Mouse (Mus musculus) gastrocnemius, postnatal 25 days (tissue): ENCODE measurements around the gene Celf3. TPM values are rescaled to one million over a fixed set of nuclear protein-coding genes. Genes with fewer than 3 reads are reported as not detected.

Experiments
- DNase-seq: peaks from one replicate; pipeline ENCODE4 v3.0.0; 2022
- long read RNA-seq, 2 experiments: library from polyadenylated mRNA; stranded (forward); transcript quantifications; one replicate each; pipeline ENCODE4 v2.0.0; 2021
- total RNA-seq, 2 experiments: library from RNA; stranded (reverse); gene quantifications; 1 replicate in 1 of 2; 2 replicates in 1 of 2; pipeline ENCODE4 v1.2.3; 2021

Celf3 gene
- not detected for total RNA-seq
- long read RNA-seq, experiment 1, result 0 reads
- long read RNA-seq, experiment 2, result 0 reads

DNA sequence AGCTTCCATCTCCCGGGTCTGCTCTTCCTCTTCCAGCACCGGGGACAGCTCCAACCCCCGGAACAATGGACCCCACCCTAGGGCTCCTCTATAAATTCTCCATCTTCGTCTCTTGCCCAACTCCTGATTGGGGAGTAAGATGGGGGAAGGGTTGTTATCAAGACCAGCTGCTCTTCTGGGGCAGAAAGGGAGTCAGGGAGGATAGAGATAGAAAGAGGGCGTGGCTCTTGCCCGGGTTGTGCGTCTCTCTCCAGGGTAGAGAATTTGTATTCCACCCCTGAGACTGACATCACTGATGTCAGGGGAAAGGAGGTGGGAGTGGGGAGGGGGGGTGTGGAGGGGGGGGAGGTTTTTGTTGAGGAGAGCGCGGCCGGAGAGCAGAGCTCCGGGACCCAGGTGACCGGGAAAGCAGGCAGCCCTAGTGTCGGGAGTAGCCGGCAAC, at the start of gene Celf3:
Gene Celf3 (plus strand): TSS at position 315 of the 442 bp plus-strand sequence.
- DNase-seq, result no peak

- DNase-seq, result no peak
These were observed 47.1 kb upstream of the Celf3 start for GRCm38 (mm10) chr3:94430980-94431379.

GRCm38 (mm10) chr3:94434305-94434704, 43.8 kb upstream of the Celf3 start:
- no peak for DNase-seq

DNA sequence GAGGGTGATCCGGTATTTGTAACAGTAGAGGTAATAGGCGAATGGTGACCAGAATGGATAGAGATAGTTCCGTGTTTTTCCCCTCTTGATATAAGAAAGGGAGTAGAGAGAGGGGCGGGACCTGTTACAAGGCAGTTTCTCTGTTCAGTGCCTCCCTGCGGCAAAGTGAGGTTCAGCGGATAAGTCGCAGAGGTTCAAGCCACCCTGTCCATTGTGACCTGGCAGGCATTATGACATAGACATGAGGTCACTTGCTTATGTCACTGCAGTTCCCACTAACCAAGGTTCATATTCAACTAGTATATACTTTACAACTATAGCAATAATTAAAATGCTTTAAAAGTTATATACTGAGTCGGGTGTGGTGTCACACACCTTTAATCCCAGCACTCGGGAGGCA, 41.7 kb upstream of the Celf3 start:
- no peak for DNase-seq

DNA sequence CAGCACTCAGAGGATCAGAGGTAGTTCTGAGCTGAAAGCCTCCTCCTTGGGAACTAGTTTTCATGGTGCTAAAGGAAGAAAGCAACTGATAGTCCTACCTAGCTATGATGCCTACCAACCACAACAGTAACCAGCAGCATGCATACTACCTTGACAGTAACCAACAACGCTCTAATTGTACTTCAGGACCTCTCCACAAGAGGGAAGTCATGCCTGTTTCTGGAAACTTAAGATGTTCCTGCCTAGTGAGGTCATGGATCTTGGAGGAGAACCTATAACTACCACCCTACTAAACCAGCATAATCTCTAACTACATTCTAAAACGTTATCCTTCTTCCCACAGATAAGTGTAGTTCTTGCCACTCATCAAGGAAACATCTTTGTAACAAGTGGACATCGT, 36.9 kb upstream of the Celf3 start:
- DNase-seq, result no peak

GRCm38 (mm10) chr3:94442951-94443596, 35.0 kb upstream of the Celf3 start, which contains the start of gene Mrpl9:
Gene Mrpl9, plus strand, starts transcription at chr3:94443318.
- DNase-seq, result peak; percentile 91

- DNase-seq, result no peak
These were observed 34.5 kb upstream of the Celf3 start, which contains the start of gene Oaz3 for GRCm38 (mm10) chr3:94443597-94443964. Gene Oaz3, minus strand, starts transcription at chr3:94443915.

DNA sequence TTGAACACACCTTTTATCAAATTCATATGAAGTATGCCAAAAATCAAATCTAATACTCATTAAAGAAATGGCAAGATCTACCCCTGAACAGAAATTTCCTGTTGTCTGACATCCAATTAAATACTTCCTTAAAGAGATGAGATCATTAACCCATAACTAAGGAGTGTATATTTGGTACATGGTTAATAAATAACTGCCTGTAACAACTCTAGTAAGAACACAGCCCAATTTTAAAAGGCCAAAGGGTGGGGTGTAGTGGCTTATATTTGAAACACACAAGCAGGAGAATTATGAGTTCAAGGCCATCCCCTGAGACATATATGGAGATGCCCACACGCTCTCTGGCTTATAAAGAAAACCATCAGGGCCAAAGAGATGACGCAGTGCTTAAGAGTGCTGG, 28.7 kb upstream of the Celf3 start:
- no peak for DNase-seq

DNA sequence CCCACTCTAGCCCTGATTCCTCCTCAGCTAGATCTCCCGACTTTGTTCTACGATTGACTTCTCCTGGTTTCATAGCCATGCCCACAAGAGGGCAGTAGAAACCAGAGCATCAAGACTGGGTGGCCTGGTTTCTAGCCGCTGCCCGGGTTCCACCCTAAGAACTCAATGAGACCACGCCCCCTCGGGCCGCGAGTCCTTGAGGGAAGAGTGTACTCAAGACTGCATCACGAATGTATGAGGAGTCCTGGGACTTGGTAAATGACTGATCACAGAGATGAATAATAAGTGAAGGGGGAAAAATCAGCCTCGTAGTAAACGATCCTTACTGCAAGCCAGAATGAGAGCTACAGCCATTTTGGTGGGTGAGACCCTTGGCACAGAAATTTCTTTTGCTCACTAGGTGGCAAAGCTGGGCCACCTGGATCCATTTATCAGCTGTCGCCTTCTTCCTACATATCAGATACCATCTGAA, 21.5 kb upstream of the Celf3 start:
- peak; percentile 56 for DNase-seq

GRCm38 (mm10) chr3:94457055-94457454, 21.0 kb upstream of the Celf3 start:
- DNase-seq, result no peak

DNA sequence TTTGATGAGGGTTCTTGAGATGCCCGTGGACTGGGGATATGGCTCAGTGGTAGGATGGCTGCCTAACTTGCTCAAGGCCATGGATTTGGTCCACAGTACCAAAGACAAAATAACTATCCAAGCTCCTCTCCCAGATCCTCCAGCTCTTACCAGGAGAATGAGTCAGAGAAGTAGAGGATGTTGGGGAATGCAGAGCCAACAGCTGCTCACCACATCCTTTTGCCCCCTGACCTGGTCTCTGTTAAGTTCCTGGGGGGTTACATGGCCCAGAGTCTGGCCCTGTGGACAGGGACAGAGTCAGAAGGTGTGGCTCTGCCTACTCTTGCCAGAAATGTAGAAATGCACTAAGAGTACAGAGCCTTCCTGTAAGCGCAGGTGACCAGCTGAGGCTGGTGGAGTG, 18.3 kb upstream of the Celf3 start:
- no peak for DNase-seq

DNA sequence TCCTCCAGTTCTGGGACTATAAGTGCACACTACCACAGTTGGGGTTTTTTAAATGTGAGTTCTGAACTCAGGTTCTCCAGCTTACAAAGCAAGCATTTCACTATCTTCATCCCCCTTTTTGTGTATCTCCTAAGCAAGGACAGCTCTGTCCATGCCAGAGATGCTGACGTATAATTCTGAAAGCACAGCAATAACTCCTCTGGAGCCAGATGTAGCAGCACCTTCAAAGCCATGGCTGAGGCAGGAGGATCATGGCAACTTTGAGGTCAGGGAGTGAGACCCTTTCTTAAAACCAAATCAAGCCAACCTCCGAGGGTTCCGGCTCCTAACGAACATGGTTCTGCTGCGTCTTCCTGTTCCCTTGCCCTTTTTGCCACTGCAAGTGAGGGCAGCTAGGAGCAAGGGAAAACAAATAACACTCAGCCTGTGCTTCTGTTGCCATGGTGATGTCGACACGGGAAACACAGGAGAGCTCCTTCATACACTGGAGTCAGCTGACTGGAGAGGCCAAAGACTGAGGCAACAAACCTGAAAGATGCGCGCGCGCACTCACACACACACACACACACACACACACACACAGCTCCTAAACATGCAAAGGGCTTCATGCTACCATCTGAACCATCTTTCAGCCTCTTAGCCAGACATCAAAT, 14.0 kb upstream of the Celf3 start:
- DNase-seq, result no peak

- DNase-seq, result no peak
These were observed 12.3 kb upstream of the Celf3 start for GRCm38 (mm10) chr3:94465632-94466430.

DNA sequence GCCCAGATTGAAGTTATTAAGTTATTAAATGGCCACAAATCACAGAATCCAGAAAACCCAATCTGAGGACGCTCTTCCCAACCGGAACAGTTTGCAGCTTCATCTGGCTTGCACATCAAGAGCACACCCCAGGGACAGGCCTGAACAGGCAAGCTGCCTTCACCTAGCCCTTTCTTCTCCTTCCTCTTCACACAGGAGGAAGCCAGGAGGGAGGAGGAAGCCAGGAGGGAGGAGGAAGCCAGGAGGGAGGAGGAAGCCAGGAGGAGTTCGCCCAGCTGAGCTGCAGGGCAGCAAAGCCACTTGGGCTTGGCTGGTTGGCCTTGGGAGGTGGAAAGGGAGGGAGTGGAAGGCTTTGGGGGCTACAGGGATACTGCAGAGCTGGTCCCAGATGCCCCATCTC, 9.2 kb upstream of the Celf3 start:
- no peak for DNase-seq

DNA sequence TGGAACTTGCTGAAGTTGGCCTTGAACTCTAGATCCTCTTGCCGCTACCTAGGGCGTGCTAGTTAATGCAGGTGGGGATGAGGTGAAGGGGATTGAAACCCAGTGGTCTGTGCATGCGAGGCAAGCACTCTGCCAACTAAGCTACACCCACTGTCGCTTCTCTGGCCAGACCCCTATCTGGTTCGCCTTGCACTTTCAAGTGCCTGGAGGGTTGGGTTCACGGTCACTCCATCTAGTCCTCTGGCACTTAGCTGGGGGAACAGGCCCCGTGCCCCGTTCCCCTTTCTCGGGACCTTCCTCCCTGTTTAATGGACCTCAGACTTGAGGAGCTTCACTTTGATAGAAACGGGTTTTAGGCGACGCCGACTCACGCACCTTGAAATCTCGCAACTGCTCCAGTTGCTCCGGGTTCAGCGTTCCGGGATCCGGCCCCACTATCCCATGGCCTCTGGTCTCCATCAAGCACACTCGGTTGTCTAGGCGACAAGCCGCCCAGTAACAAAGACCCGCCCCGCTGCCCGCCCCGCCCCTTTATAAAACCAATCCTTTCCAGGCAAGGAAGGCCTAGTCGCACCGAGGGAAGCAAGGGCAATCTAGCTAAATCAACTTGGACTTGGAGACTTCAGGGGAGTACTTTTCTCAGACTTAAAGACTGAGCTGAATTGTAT, 5.5 kb upstream of the Celf3 start:
- peak; percentile 40 for DNase-seq

DNA sequence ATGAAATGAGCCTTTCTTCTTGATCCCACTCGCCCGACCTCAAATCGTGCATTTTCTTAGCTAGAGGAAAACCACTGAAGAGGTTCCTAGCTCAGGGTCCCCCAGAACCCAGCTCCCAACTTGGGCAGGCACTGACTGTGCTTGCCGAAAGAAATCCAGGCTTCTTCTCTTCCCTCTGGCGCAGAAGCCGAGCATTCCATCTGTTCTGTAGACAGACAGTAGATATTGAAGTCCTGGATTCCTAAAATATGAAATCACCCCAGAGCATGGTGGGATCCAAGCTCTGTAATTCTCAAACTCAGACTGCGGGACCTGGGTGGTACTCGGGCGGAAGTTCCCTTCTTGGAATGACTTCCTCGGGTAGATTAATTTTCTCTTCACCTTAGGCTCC, 5.0 kb upstream of the Celf3 start:
- DNase-seq, result no peak

GRCm38 (mm10) chr3:94473567-94474232, 4.4 kb upstream of the Celf3 start:
- peak; percentile 25 for DNase-seq

- no peak for DNase-seq
These were observed 1.6 kb upstream of the Celf3 start for GRCm38 (mm10) chr3:94476301-94477035.

DNA sequence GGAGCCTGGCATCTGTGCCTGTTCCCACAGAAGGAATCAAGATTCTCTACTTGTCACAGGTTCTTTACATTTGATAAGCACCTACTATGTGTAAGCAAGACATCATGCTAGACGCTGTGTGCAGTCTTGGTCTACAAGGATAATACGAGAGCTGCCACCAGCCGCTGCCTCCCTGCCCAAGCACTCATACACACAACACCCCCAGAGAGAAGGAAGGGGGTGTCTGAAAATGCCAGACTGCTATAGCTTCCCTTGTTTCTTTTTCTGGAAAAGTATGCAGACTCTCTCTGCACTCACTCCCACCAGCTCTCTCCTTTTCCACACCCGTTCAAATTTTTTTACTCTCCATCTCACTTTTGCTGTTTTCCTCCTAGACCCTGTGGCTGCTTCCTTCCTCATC, 651 bp upstream of the Celf3 start:
- DNase-seq, result no peak

- no peak for DNase-seq
These were observed 585 bp downstream of the Celf3 start for GRCm38 (mm10) chr3:94478591-94479169.

DNA sequence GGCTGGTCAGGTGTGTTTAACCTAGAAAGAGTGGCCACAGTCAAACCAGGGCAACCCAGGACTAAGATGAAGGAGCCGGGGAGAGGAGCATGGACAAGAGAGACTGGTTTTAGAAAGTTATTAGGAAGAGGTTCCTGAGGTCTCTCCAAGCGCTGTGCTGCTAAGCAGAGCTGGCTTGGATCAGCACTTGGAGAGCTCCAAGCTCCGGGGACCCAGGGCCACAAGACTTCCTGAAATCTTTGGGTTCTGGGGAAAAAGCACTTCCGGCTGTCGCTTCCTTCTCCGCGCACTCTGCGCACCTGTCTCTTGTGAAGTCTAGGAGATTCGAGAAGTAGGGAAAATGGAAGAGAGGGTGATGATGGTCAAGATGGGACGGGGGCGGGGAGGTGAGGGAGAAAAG, 1.5 kb downstream of the Celf3 start:
- no peak for DNase-seq
